Mouse (Mus musculus): ENCODE measurements around the gene Acr. TPM values are rescaled to one million over a fixed set of nuclear protein-coding genes. Genes with fewer than 3 reads are reported as not detected.

Acr gene
- polyA plus RNA-seq, 1 experiment, result 549 TPM

- TF ChIP-seq POLR2A (IDR thresholded peaks at IDR 0.05; ENCODE audit: control insufficient read depth, low read depth, low read length), result no peak
- H3K36me3 ChIP-seq (ENCODE audit: control insufficient read depth, insufficient read depth, low read length), result no peaks in the 10 kb centered on the region; the same call in none of the 2 replicates
- H3K27ac ChIP-seq (ENCODE audit: control insufficient read depth, insufficient read depth, low read depth, low read length), result no peak overlapping the region
- H3K4me1 ChIP-seq (ENCODE audit: control insufficient read depth, insufficient read depth, low read length), result peaks cover 6% of the 10 kb centered on the region
- H3K4me3 ChIP-seq (ENCODE audit: control insufficient read depth, low read depth, low read length), result peak overlapping the region; percentile 10
- H3K27me3 ChIP-seq (ENCODE audit: control insufficient read depth, insufficient read depth, low read length), result no peaks in the 10 kb centered on the region
These were observed 21.0 kb downstream of the Acr start for GRCm38 (mm10) chr15:89589146-89589545.

- Histone ChIP-seq H3K4me1 (ENCODE audit: control insufficient read depth, insufficient read depth, low read length) (peaks cover 6% of the 10 kb centered on the region), H3K27me3 (ENCODE audit: control insufficient read depth, insufficient read depth, low read length) (no peaks in the 10 kb centered on the region), H3K27ac (ENCODE audit: control insufficient read depth, insufficient read depth, low read depth, low read length) (peak overlapping the region; percentile 55), H3K4me3 (ENCODE audit: control insufficient read depth, low read depth, low read length) (peak overlapping the region; percentile 95), H3K36me3 (ENCODE audit: control insufficient read depth, insufficient read depth, low read length) (no peaks in the 10 kb centered on the region; the same call in none of the 2 replicates)
- TF ChIP-seq CTCF (IDR thresholded peaks at IDR 0.05; ENCODE audit: control insufficient read depth, insufficient read depth, insufficient replicate concordance, low read depth, low read length) (no peak), POLR2A (IDR thresholded peaks at IDR 0.05; ENCODE audit: control insufficient read depth, low read depth, low read length) (no peak)
These were observed 23.2 kb downstream of the Acr start for GRCm38 (mm10) chr15:89591317-89591716.

- Histone ChIP-seq H3K27me3 (ENCODE audit: control insufficient read depth, insufficient read depth, low read length) (no peaks in the 10 kb centered on the region), H3K27ac (ENCODE audit: control insufficient read depth, insufficient read depth, low read depth, low read length) (peak within 1 kb of the TSS; percentile 55), H3K4me3 (ENCODE audit: control insufficient read depth, low read depth, low read length) (peak within 1 kb of the TSS; percentile 95), H3K4me1 (ENCODE audit: control insufficient read depth, insufficient read depth, low read length) (peaks cover 6% of the 10 kb centered on the region), H3K36me3 (ENCODE audit: control insufficient read depth, insufficient read depth, low read length) (no peaks in the 10 kb centered on the region; the same call in none of the 2 replicates)
- TF ChIP-seq POLR2A (IDR thresholded peaks at IDR 0.05; ENCODE audit: control insufficient read depth, low read depth, low read length) (peak; percentile 91), CTCF (IDR thresholded peaks at IDR 0.05; ENCODE audit: control insufficient read depth, insufficient read depth, insufficient replicate concordance, low read depth, low read length) (0 out of 2 replicates have a peak, but pooled peaks have one; percentile 6)
These were observed 23.8 kb downstream of the Acr start, which contains the start of gene Rabl2 for GRCm38 (mm10) chr15:89591723-89592455. TSS of gene Rabl2 (minus strand) at chr15:89591923.

- peaks cover 6% of the 10 kb centered on the region for H3K4me1 ChIP-seq (ENCODE audit: control insufficient read depth, insufficient read depth, low read length)
- peak overlapping the region; percentile 95 for H3K4me3 ChIP-seq (ENCODE audit: control insufficient read depth, low read depth, low read length)
- H3K36me3 ChIP-seq (ENCODE audit: control insufficient read depth, insufficient read depth, low read length), result no peaks in the 10 kb centered on the region; the same call in none of the 2 replicates
- H3K27me3 ChIP-seq (ENCODE audit: control insufficient read depth, insufficient read depth, low read length), result no peaks in the 10 kb centered on the region
- no peak overlapping the region for H3K27ac ChIP-seq (ENCODE audit: control insufficient read depth, insufficient read depth, low read depth, low read length)
- no peak for TF ChIP-seq POLR2A (IDR thresholded peaks at IDR 0.05; ENCODE audit: control insufficient read depth, low read depth, low read length)
- TF ChIP-seq CTCF (IDR thresholded peaks at IDR 0.05; ENCODE audit: control insufficient read depth, insufficient read depth, insufficient replicate concordance, low read depth, low read length), result no peak
These were observed 24.4 kb downstream of the Acr start for GRCm38 (mm10) chr15:89592548-89592947.

GRCm38 (mm10) chr15:89605822-89606570, 37.9 kb downstream of the Acr start:
- Histone ChIP-seq H3K4me1 (ENCODE audit: control insufficient read depth, insufficient read depth, low read length) (peaks cover 2% of the 10 kb centered on the region), H3K4me3 (ENCODE audit: control insufficient read depth, low read depth, low read length) (no peak overlapping the region), H3K27ac (ENCODE audit: control insufficient read depth, insufficient read depth, low read depth, low read length) (no peak overlapping the region), H3K36me3 (ENCODE audit: control insufficient read depth, insufficient read depth, low read length) (no peaks in the 10 kb centered on the region), H3K27me3 (ENCODE audit: control insufficient read depth, insufficient read depth, low read length) (no peaks in the 10 kb centered on the region)
- TF ChIP-seq CTCF (IDR thresholded peaks at IDR 0.05; ENCODE audit: control insufficient read depth, insufficient read depth, insufficient replicate concordance, low read depth, low read length) (no peak), POLR2A (IDR thresholded peaks at IDR 0.05; ENCODE audit: control insufficient read depth, low read depth, low read length) (no peak)

- peaks cover 2% of the 10 kb centered on the region for H3K4me1 ChIP-seq (ENCODE audit: control insufficient read depth, insufficient read depth, low read length)
- TF ChIP-seq POLR2A (IDR thresholded peaks at IDR 0.05; ENCODE audit: control insufficient read depth, low read depth, low read length), result no peak
- no peak for TF ChIP-seq CTCF (IDR thresholded peaks at IDR 0.05; ENCODE audit: control insufficient read depth, insufficient read depth, insufficient replicate concordance, low read depth, low read length)
- no peak overlapping the region for H3K27ac ChIP-seq (ENCODE audit: control insufficient read depth, insufficient read depth, low read depth, low read length)
- H3K27me3 ChIP-seq (ENCODE audit: control insufficient read depth, insufficient read depth, low read length), result no peaks in the 10 kb centered on the region
- no peak overlapping the region for H3K4me3 ChIP-seq (ENCODE audit: control insufficient read depth, low read depth, low read length)
- no peaks in the 10 kb centered on the region for H3K36me3 ChIP-seq (ENCODE audit: control insufficient read depth, insufficient read depth, low read length)
These were observed 39.4 kb downstream of the Acr start for GRCm38 (mm10) chr15:89607480-89607879.

GRCm38 (mm10) chr15:89607888-89608287, 39.8 kb downstream of the Acr start:
- Histone ChIP-seq H3K27ac (ENCODE audit: control insufficient read depth, insufficient read depth, low read depth, low read length) (no peak overlapping the region), H3K27me3 (ENCODE audit: control insufficient read depth, insufficient read depth, low read length) (no peaks in the 10 kb centered on the region), H3K4me3 (ENCODE audit: control insufficient read depth, low read depth, low read length) (no peak overlapping the region), H3K4me1 (ENCODE audit: control insufficient read depth, insufficient read depth, low read length) (peaks cover 2% of the 10 kb centered on the region), H3K36me3 (ENCODE audit: control insufficient read depth, insufficient read depth, low read length) (no peaks in the 10 kb centered on the region)
- TF ChIP-seq POLR2A (IDR thresholded peaks at IDR 0.05; ENCODE audit: control insufficient read depth, low read depth, low read length) (no peak), CTCF (IDR thresholded peaks at IDR 0.05; ENCODE audit: control insufficient read depth, insufficient read depth, insufficient replicate concordance, low read depth, low read length) (no peak)

All from testis, adult 2 months (tissue).